Mouse (Mus musculus) cerebellum, adult 11 months (tissue): ENCODE measurements around the gene Rtn4rl1.

Source experiments
- DNase-seq: peaks from one replicate; pipeline ENCODE4 v3.0.0; 2022

The Rtn4rl1 gene

DNA sequence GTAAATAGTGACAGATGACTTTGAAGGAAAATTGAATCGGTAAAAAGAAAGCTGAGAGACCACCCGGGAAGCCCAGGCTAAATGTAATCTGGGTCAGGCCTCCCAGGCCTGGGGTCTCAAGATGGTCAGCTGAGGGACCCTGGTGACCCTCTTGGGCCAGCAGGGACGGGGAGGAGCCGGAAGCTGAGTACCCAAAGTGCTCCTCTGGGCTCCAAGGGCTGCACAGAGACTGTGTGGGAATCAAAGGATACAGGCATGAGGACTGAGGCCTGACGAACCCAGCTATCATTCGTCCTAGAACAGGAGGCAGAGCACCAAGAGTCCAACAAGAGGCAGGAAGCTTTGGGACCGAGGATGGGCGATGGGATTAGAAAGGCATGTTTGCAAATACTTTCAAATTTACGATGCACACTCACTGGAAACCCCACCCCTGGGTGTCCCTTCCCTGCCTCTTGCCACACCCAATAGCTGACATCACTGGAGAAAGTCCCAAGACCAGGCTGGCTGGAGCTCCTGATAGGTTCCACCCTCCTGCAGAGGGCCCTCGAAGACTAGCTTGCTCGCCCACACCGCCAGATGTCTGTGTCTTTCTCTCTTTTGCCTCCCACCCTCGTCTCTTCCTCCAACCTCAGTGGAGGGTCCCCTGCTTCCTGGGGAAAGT, 60.8 kb downstream of the Rtn4rl1 start:
- no peak for DNase-seq

DNA sequence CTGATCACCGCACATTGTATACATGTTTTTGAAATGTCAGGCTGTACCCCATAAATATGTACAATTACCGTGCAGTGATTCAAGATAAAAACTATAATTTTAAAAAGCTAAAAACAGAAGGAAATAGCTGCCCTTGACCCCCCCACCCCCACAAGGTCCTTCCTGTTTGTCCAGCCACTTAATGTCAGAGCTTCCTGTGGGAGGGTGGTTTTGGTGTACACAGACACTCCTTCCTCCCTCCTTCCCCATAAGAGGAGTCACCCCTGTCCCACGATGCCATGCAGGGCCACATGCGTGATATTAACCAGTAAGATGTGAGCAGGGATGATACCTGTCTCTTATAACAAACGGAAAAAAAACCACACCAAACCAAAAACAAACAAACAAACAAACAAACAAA, 61.7 kb downstream of the Rtn4rl1 start:
- DNase-seq = no peak

- no peak for DNase-seq
Measured at GRCm38 (mm10) chr11:75257056-75257648, 63.6 kb downstream of the Rtn4rl1 start.

DNA sequence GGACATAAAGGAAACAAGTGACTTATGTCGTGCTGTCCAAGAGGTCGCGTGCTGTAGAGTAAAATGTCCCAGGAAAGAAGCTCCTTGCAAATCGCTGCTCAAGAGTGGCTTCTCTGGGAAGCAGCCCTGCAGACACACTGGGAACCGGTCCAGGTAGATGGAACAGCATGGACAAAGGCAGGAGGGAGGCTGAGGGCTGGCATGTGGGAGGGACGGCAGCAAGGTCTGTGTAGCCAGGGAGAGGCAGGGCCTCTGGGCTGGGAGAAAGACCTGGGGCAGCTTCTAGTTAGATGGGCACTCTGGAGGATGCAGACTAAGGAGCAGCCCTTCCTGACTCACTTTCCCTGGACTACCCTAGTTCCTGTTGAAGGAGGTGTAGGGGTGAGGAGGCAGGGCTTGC, 65.8 kb downstream of the Rtn4rl1 start:
- DNase-seq = peak; percentile 79

DNA sequence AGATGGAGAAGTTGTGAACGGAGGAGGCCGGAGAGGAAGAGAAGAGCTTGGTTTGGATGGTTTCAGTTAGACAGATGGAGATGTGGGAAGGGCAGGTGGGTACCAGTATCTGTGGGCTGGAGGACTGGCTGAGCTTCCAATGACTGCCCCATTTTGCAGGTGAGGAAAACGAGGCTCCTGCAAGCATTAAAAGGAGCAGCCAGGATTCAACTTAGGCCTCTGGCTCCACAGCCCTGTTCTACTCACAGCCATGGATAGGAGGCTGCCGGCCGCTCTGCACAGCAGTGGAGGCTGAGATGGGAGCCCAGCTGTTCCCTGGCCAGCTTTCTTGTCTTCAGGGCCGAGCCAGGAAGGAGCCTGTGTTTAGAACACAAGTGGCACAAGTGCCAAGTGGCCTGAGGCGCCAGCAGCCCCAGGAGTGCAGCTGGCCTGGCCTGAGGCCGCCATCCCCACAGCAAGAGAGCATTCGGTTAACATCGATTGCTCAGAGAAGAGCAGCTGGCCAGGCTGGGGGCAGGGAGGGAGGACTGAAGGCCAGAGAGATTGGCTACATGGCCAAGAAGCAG, 66.5 kb downstream of the Rtn4rl1 start:
- DNase-seq = no peak

DNA sequence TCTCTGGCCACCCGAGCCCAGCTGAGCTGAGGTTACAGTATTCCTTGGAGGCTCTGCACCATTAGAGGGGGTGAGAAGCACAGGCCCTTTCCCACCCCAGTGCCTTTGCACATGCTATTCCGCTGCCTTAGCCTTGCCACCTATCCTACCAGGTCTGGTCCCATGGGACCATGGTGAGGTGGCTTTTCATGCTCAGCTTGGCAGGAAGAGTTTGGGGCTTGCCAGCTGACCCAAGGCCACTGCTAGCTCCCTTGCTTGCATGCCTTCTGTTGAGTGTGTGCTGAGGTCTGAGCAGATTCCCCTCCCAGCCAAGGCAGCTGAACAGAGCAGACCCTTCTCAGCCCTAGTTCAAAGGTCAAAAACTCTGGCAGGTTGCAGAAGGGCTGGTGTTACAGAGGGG, 67.4 kb downstream of the Rtn4rl1 start:
- DNase-seq = no peak

DNA sequence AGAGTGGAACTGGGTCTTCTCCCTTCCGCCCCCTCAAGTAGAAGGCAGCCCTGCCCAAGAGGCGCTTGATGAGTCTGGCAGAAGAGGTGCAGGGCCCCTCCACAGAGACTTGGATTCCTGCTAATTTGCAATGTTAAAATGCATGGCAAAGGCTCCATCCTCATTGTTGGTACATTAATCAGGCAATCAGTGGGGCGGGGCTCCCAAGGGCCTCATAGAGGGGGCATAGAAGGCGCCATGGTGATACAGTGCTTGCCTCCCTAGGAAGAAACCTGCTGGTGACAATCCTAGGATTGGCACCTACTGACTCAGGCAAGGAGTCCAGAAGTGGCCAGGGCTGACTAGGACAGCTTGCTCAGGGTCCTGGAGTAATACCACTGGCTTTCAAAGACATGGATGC, 68.1 kb downstream of the Rtn4rl1 start:
- no peak for DNase-seq

GRCm38 (mm10) chr11:75262181-75262580, 68.6 kb downstream of the Rtn4rl1 start:
- no peak for DNase-seq

GRCm38 (mm10) chr11:75262791-75263190, 69.2 kb downstream of the Rtn4rl1 start:
- no peak for DNase-seq

DNA sequence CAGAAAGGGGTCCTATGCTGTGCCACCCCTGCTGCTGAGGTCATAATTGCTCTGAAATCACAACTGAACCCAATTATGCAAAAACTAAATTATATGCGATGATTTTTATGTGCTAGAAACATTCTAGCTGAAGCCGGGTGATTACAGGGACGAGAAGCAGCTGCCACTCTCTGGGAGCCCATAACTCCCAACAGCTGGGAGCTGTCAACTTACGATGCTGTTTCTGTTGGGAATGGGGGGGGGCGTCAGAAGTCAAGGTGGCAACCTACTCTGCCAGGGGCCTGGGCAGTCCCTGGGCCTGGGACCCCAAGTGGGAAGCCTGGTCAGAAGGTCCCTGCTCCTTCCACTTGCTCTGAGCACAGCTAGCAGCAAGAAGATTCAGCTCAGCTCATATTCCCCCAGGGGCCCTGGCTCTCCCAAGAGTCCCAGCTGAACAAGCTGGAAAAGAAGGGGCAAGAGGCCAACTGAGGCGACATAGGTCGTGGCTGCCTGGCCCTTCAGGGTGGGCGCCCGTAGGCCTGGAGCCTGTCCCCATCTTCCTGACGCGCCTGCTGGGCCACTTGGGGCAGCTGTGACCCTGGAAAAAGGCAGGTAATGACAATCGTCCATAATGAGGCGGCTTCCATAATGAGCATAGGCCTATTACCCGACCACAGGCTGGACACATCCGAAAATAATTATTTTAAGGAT, 69.8 kb downstream of the Rtn4rl1 start:
- DNase-seq = no peak

GRCm38 (mm10) chr11:75263964-75264312, 70.4 kb downstream of the Rtn4rl1 start:
- no peak for DNase-seq

- DNase-seq = no peak
Measured at GRCm38 (mm10) chr11:75264550-75264949, 71.0 kb downstream of the Rtn4rl1 start.

DNA sequence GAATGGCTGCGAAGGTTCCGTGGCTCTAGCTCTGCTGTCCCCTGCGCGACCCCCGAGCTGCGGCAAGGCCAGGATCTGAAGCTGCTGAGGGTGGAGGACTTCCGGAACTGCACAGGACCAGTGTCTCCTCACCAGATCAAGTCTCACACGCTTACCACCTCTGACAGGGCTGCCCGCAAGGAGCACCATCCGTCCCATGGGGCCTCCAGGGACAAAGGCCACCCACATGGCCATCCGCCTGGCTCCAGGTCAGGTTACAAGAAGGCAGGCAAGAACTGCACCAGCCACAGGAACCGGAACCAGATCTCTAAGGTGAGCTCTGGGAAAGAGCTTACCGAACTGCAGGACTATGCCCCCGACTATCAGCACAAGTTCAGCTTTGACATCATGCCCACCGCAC, 72.0 kb downstream of the Rtn4rl1 start:
- no peak for DNase-seq

GRCm38 (mm10) chr11:75267826-75268281, 74.3 kb downstream of the Rtn4rl1 start:
- no peak for DNase-seq

GRCm38 (mm10) chr11:75268492-75268891, 74.9 kb downstream of the Rtn4rl1 start:
- DNase-seq = no peak

- DNase-seq = no peak
Measured at GRCm38 (mm10) chr11:75269213-75269612, 75.6 kb downstream of the Rtn4rl1 start.

DNA sequence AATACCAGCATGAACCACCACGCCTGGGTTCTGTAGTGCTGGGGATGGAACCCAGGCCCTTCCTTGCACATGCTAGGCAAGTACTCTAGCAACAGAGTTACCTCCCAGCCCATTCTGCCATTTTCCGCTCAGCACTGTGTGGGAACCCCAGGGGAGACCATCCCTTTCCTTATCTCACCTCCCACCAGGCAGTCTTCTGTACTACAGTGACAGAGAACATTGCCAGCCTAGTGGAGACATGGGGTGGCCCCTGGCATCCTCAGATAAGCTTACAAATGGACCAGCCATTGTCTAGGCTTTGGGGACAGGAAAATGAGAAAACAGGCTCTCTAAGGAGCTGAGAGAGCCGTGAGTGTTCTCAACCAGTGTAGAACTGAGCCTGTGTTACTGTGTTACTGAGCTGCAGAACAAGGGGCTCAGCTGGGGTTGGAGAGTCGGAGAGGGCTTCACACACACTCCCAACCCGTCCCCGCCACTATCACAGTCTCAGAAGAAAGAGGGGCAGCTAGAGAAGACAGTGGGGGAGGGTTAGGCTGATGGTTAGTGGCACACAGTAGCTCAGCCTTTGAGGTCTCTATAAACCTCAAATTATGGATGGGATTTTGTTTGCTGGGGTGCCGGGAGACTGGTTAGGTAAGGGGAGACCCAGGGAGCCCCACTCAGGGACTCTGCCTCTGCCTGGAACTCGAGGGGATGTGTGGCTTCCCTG, 76.8 kb downstream of the Rtn4rl1 start:
- DNase-seq = no peak

DNA sequence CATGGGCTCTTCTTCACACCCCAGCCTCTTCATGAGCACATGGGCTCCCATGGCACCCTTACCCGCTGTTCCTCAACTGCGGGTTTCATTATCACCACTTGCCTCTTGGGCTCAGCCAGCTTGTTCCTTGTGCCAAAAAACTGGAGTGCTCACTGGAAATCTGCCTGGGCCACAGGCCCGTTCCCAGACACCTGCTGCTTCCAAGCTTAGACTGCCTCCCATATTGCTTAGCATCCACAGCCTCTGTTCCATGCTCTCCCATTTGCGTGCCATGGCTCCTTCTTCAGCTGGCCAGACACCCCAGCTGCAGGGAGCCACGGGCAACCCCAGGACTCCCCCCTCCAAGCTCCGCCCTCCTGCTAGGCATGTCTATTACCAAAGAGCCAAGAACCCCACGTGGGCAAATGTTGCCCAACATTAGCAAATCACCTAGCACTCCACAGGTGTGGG, 77.4 kb downstream of the Rtn4rl1 start:
- peak; percentile 71 for DNase-seq

GRCm38 (mm10) chr11:75273466-75273865, 79.9 kb downstream of the Rtn4rl1 start:
- no peak for DNase-seq

- DNase-seq = no peak
Measured at GRCm38 (mm10) chr11:75275035-75275434, 81.5 kb downstream of the Rtn4rl1 start.

GRCm38 (mm10) chr11:75278115-75278514, 84.5 kb downstream of the Rtn4rl1 start:
- no peak for DNase-seq

DNA sequence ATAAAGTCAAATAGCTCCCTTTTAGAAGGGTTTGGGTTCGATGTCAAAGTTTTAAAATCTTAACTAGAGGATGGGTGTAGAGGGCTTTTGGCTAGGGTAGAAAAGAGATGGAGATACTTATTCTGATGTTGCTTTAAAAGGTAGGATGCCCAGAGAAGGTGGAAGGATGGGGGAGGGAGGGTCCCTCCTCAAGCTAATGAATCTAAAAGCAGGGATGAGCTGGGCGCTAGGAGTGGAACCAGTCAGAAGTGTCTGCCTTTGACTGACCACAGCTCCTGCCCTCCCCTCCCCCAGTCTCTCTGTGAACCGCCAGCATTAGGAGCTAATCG, 85.4 kb downstream of the Rtn4rl1 start:
- no peak for DNase-seq

DNA sequence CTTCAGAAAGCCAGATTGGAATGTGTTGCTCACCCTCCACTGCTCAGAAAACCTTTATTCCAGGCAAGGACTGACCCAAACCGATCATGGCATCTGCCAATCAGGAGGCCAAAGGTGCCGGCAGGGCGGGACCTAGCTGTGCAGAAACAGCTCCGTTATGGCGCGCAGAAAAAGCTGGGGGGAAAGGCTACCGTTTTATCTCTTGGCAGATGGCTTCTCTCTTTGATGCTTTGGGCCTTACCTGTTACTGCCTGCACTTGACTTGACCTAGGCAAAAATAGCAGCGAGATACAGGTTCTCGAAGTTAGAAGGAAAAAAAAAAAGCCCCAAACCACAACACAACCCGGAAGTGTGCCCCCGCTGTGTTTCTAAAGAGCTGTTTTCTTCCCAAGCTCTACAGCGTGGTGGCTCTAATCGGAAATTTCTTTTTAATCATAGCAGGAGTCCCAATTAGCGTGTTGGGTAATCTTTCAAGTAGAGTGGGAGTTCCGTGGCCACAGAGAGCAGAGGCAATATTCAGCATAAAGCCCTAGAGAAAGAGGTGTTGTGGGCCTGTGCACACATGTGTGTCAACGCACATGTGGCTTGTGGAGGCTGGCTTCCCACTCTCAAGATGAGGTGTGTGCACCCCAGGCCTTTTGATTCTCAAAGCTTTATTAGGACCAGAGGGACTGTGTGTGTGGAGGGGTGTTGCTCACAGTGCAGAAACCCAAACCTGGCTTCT, 85.9 kb downstream of the Rtn4rl1 start:
- DNase-seq = no peak
